Mouse (Mus musculus) MEL (cell line): ENCODE measurements around the gene Izumo4. TPM values are rescaled to one million over a fixed set of nuclear protein-coding genes. Genes with fewer than 3 reads are reported as not detected.

Source experiments
- DNase-seq: peaks from one replicate; pipeline ENCODE4 v3.0.0; 2011; ENCODE audit warnings: low read depth, low spot score
- H3K27ac ChIP-seq: 2 replicates; pipeline ENCODE4 v1.5.1; 2012; ENCODE audit warnings: low read depth, mild to moderate bottlenecking, control low read depth, low read length, moderate library complexity; ENCODE audit not compliant: control insufficient read depth
- H3K27me3 ChIP-seq, 2 experiments: fragments of 150-350 bp in 1 of 2; sonication (generic) in 1 of 2; 2 replicates each; pipeline ENCODE4 v1.6.1; 2012; ENCODE audit warnings: low read length in 2 of 2, mild to moderate bottlenecking in 2 of 2, improper control_type of control experiment in 1 of 2, moderate library complexity in 1 of 2; ENCODE audit not compliant: insufficient read depth in 2 of 2, control insufficient read depth in 1 of 2
- H3K36me3 ChIP-seq, 2 experiments: 2 replicates each; pipeline ENCODE4 v1.6.1; 2012 to 2014; ENCODE audit warnings: low read length in 2 of 2, improper control_type of control experiment in 1 of 2, inconsistent platforms in 1 of 2, mild to moderate bottlenecking in 1 of 2; ENCODE audit not compliant: insufficient read depth in 2 of 2, control insufficient read depth in 1 of 2
- H3K4me1 ChIP-seq, 2 experiments: fragments of 150-350 bp in 1 of 2; sonication (generic) in 1 of 2; 2 replicates each; pipeline ENCODE4 v1.6.1; 2012; ENCODE audit warnings: low read length in 2 of 2, improper control_type of control experiment in 1 of 2, mild to moderate bottlenecking in 1 of 2; ENCODE audit not compliant: insufficient read depth in 2 of 2, control insufficient read depth in 1 of 2
- H3K4me3 ChIP-seq, 2 experiments: fragments of 150-350 bp in 1 of 2; sonication (generic) in 1 of 2; 2 replicates each; pipeline ENCODE4 v1.5.1; 2012; ENCODE audit warnings: low read depth in 2 of 2, low read length in 2 of 2, mild to moderate bottlenecking in 2 of 2, moderate library complexity in 2 of 2, control low read depth in 1 of 2, improper control_type of control experiment in 1 of 2; ENCODE audit not compliant: control insufficient read depth in 1 of 2, insufficient read depth in 1 of 2
- H3K79me2 ChIP-seq: 2 replicates; pipeline ENCODE4 v1.6.1; 2012; ENCODE audit warnings: mild to moderate bottlenecking, low read length, moderate library complexity; ENCODE audit not compliant: control insufficient read depth, poor library complexity, insufficient read depth
- H3K9ac ChIP-seq: 2 replicates; pipeline ENCODE4 v1.6.1; 2012; ENCODE audit warnings: low read depth, mild to moderate bottlenecking, control low read depth, low read length, moderate library complexity; ENCODE audit not compliant: control insufficient read depth, poor library complexity, severe bottlenecking
- H3K9me3 ChIP-seq: fragments of 150-350 bp; sonication (generic); replicated peaks from 2 replicates; pipeline ENCODE4 v1.6.1; 2012; ENCODE audit warnings: mild to moderate bottlenecking, low read length, improper control_type of control experiment, moderate library complexity; ENCODE audit not compliant: insufficient read depth
- BHLHE40 ChIP-seq: IDR thresholded peaks from 2 replicates; pipeline ENCODE4 v1.6.1; 2012; ENCODE audit warnings: low read depth, mild to moderate bottlenecking, inconsistent platforms, low read length, improper control_type of control experiment, borderline replicate concordance
- CHD1 ChIP-seq: IDR thresholded peaks from 2 replicates; pipeline ENCODE4 v1.6.1; 2012; ENCODE audit warnings: low read depth, mild to moderate bottlenecking, inconsistent platforms, low read length, improper control_type of control experiment
- CHD2 ChIP-seq: IDR thresholded peaks from 2 replicates; pipeline ENCODE4 v1.6.1; 2011; ENCODE audit warnings: low read length, improper control_type of control experiment
- E2F4 ChIP-seq: IDR thresholded peaks from 2 replicates; pipeline ENCODE4 v1.6.1; 2011; ENCODE audit warnings: low read depth, low read length, improper control_type of control experiment, borderline replicate concordance
- ELF1 ChIP-seq: IDR thresholded peaks from 2 replicates; pipeline ENCODE4 v1.6.1; 2014; ENCODE audit warnings: low read depth, mild to moderate bottlenecking, inconsistent platforms, low read length, improper control_type of control experiment, moderate library complexity
- ETS1 ChIP-seq: IDR thresholded peaks from 2 replicates; pipeline ENCODE4 v1.6.1; 2012; ENCODE audit warnings: low read depth, mild to moderate bottlenecking, inconsistent platforms, low read length, improper control_type of control experiment, moderate library complexity
- GABPA ChIP-seq: IDR thresholded peaks from 2 replicates; pipeline ENCODE4 v1.6.1; 2012; ENCODE audit warnings: low read depth, mild to moderate bottlenecking, inconsistent platforms, low read length, improper control_type of control experiment, moderate library complexity
- HCFC1 ChIP-seq: IDR thresholded peaks from 2 replicates; pipeline ENCODE4 v1.6.1; 2012; ENCODE audit warnings: low read depth, mild to moderate bottlenecking, inconsistent platforms, low read length, improper control_type of control experiment, moderate library complexity
- JUND ChIP-seq: IDR thresholded peaks from 2 replicates; pipeline ENCODE4 v1.6.1; 2011; ENCODE audit warnings: low read depth, mild to moderate bottlenecking, improper control_type of control experiment, low read length
- KAT2A ChIP-seq: conservative IDR thresholded peaks from 2 replicates; pipeline ENCODE4 v1.6.1; 2012; ENCODE audit warnings: low read depth, low read length, improper control_type of control experiment, inconsistent platforms
- MAFK ChIP-seq: IDR thresholded peaks from 2 replicates; pipeline ENCODE4 v1.6.1; 2011; ENCODE audit warnings: low read depth, mild to moderate bottlenecking, low read length, improper control_type of control experiment, borderline replicate concordance
- MAX ChIP-seq: IDR thresholded peaks from 2 replicates; pipeline ENCODE4 v1.6.1; 2011; ENCODE audit warnings: low read length, improper control_type of control experiment
- MAZ ChIP-seq: IDR thresholded peaks from 2 replicates; pipeline ENCODE4 v1.6.1; 2012; ENCODE audit warnings: low read depth, mild to moderate bottlenecking, inconsistent platforms, low read length, improper control_type of control experiment
- MEF2A ChIP-seq: IDR thresholded peaks from 2 replicates; pipeline ENCODE4 v1.6.1; 2014; ENCODE audit warnings: low read depth, mild to moderate bottlenecking, inconsistent platforms, low read length, improper control_type of control experiment; ENCODE audit not compliant: poor library complexity, insufficient replicate concordance, severe bottlenecking; ENCODE audit errors: extremely low read depth
- MXI1 ChIP-seq: IDR thresholded peaks from 2 replicates; pipeline ENCODE4 v1.6.1; 2011; ENCODE audit warnings: mild to moderate bottlenecking, low read depth, low read length, improper control_type of control experiment
- MYB ChIP-seq: IDR thresholded peaks from 2 replicates; pipeline ENCODE4 v1.6.1; 2011; ENCODE audit warnings: mild to moderate bottlenecking, low read depth, low read length, improper control_type of control experiment
- MYC ChIP-seq: IDR thresholded peaks from 2 replicates; pipeline ENCODE4 v1.6.1; 2011; ENCODE audit warnings: low read depth, mild to moderate bottlenecking, low read length, improper control_type of control experiment, moderate library complexity
- NELFE ChIP-seq: IDR thresholded peaks from 2 replicates; pipeline ENCODE4 v1.6.1; 2011; ENCODE audit warnings: low read depth, low read length, improper control_type of control experiment
- POLR2A ChIP-seq, 2 experiments: IDR thresholded peaks; 2 replicates each; pipeline ENCODE4 v1.6.1; 2011 to 2012; ENCODE audit warnings: low read length in 2 of 2, mild to moderate bottlenecking in 2 of 2, control low read depth in 1 of 2, improper control_type of control experiment in 1 of 2, low read depth in 1 of 2, moderate library complexity in 1 of 2; ENCODE audit not compliant: control insufficient read depth in 1 of 2, insufficient read depth in 1 of 2, poor library complexity in 1 of 2
- POLR2AphosphoS2 ChIP-seq: IDR thresholded peaks from 2 replicates; pipeline ENCODE4 v1.6.1; 2011; ENCODE audit warnings: low read length, improper control_type of control experiment
- POLR2AphosphoS5 ChIP-seq: IDR thresholded peaks from 2 replicates; pipeline ENCODE4 v1.6.1; 2012; ENCODE audit warnings: low read depth, borderline replicate concordance, mild to moderate bottlenecking, inconsistent platforms, low read length, moderate library complexity, mixed read lengths
- RAD21 ChIP-seq: IDR thresholded peaks from 2 replicates; pipeline ENCODE4 v1.6.1; 2011; ENCODE audit warnings: mild to moderate bottlenecking, low read depth, low read length, improper control_type of control experiment
- RCOR1 ChIP-seq: IDR thresholded peaks from 2 replicates; pipeline ENCODE4 v1.6.1; 2012; ENCODE audit warnings: low read depth, mild to moderate bottlenecking, inconsistent platforms, low read length, improper control_type of control experiment
- SIN3A ChIP-seq: IDR thresholded peaks from 2 replicates; pipeline ENCODE4 v1.6.1; 2012; ENCODE audit warnings: low read length, improper control_type of control experiment, inconsistent platforms
- SMC3 ChIP-seq: IDR thresholded peaks from 2 replicates; pipeline ENCODE4 v1.6.1; 2011; ENCODE audit warnings: low read depth, low read length, improper control_type of control experiment
- TCF12 ChIP-seq: IDR thresholded peaks from 2 replicates; pipeline ENCODE4 v1.6.1; 2014; ENCODE audit warnings: low read depth, mild to moderate bottlenecking, inconsistent platforms, low read length, improper control_type of control experiment, moderate library complexity
- UBTF ChIP-seq: IDR thresholded peaks from 2 replicates; pipeline ENCODE4 v1.6.1; 2012; ENCODE audit warnings: low read depth, mild to moderate bottlenecking, inconsistent platforms, low read length, improper control_type of control experiment, moderate library complexity, borderline replicate concordance; ENCODE audit not compliant: insufficient read depth
- USF1 ChIP-seq: IDR thresholded peaks from 2 replicates; pipeline ENCODE4 v1.6.1; 2014; ENCODE audit warnings: low read depth, mild to moderate bottlenecking, inconsistent platforms, low read length, improper control_type of control experiment, moderate library complexity
- ZC3H11A ChIP-seq: IDR thresholded peaks from 2 replicates; pipeline ENCODE4 v1.6.1; 2012; ENCODE audit warnings: low read depth, mild to moderate bottlenecking, inconsistent platforms, low read length, improper control_type of control experiment
- ZKSCAN1 ChIP-seq: IDR thresholded peaks from 2 replicates; pipeline ENCODE4 v1.6.1; 2012; ENCODE audit warnings: low read depth, mild to moderate bottlenecking, inconsistent platforms, low read length, improper control_type of control experiment, moderate library complexity
- ZMIZ1 ChIP-seq: IDR thresholded peaks from 2 replicates; pipeline ENCODE4 v1.6.1; 2012; ENCODE audit warnings: low read depth, mild to moderate bottlenecking, inconsistent platforms, low read length, improper control_type of control experiment, moderate library complexity
- ZNF384 ChIP-seq: IDR thresholded peaks from 2 replicates; pipeline ENCODE4 v1.6.1; 2012; ENCODE audit warnings: low read depth, mild to moderate bottlenecking, inconsistent platforms, low read length, improper control_type of control experiment
- polyA plus RNA-seq, 2 experiments: library from polyadenylated mRNA; stranded (reverse) in 1 of 2; unstranded in 1 of 2; fragments of >175 nt in 1 of 2; fragments of >200 nt in 1 of 2; gene quantifications; 2 replicates each; pipeline versions ENCODE4 v1.2.1 to v1.2.4; 2012; ENCODE audit warnings: low replicate concordance in 2 of 2, low read depth in 1 of 2; ENCODE audit not compliant: insufficient read length in 2 of 2, insufficient read depth in 1 of 2, missing spikeins in 1 of 2
- total RNA-seq: library from RNA; depleted of rRNA; stranded (reverse); fragments of 300-350 nt; gene quantifications from 2 replicates; pipeline ENCODE4 v1.2.3, GENCODE M21; 2012

The Izumo4 gene
- total and polyA plus RNA-seq, 3 experiments: 1.0 to 3.8 TPM; not detected in 1

DNA sequence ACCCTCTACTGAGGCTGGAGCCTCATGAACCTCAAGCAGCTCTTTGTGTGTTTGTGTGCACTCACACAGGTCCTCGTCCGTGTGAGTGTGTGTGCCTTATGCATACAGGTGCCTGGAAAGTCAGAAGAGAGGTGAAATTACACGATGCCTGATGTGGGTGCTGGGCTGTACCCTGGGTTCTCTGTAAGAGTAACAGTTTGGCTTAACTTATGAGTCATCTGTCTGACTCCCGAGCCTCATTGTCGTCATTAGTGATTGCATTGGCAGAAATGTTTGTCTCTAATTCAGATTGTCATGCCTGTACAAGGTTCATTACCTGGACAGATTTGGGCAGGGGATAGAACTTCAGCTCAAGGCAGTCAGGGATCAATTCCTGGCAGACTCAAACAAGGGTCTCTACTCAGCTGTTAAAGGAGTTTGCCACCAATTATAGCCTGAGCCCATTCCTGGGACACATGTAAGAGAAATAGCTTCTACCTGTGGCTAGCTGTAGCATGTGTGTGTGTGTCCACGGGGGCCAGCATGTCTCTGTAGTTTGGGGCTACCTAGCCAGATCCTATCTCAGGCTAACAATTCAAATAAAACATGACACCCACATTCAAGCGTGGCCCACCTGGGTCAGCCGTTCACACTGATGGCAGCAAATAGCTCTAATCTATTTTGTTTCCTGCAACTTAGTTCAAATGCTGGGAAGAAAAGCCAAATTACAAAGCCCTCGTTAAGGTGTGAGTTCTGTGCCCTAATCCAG, 24.7 kb upstream of the Izumo4 start (continued):
- TF ChIP-seq MXI1: no peak
- no peak for TF ChIP-seq HCFC1
- TF ChIP-seq MYB: no peak
- TF ChIP-seq RCOR1: peak; percentile 34; the same call in 1 of the 2 replicates
- TF ChIP-seq TCF12: peak; percentile 26; the same call in 1 of the 2 replicates
- TF ChIP-seq MAFK: no peak
- no peak for TF ChIP-seq ZMIZ1
- no peak; the same call in 1 of the 2 replicates for TF ChIP-seq NELFE
- TF ChIP-seq ZNF384: no peak
- TF ChIP-seq SIN3A: 0 out of 2 replicates have a peak, but pooled peaks have one; percentile 25
- no peak; the same call in 1 of the 2 replicates for TF ChIP-seq ELF1
- TF ChIP-seq BHLHE40: 0 out of 2 replicates have a peak, but pooled peaks have one; percentile 8
- no peak for TF ChIP-seq RAD21
- no peak for TF ChIP-seq POLR2AphosphoS2

DNA sequence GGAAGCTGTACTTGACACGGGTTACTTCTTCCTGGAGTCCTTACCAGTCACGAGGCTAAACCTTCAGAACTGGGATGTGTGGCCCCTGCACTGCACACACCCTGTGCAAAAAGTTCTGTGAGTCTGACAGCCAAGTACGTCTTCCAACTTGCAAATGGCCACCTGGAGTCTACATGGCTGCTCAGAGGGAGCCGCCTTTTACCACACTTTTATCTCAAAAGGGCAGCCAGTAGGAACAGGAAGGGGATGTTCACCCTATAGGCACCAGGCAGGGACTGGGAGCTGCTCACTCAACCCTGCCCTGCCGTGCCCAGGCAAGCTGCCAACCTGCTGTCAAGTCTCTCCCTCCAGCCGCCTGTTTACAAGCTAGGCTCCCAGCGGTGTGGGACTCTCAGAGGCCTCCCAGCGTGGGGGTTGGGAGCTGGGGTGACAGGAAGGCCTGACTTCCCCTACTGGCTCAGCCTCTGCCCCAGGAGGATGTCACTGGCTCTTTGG, 24.0 kb upstream of the Izumo4 start, which contains the start of gene Mknk2:
Gene Mknk2 (minus strand): TSS at position 171 of the 495 bp plus-strand sequence.
- peaks cover 9 to 31% of the 10 kb centered on the region in 2 experiments for H3K4me1 ChIP-seq
- H3K9ac ChIP-seq: peak within 1 kb of the TSS; percentile 81
- peak within 1 kb of the TSS; percentile 67 to 76 for H3K4me3 ChIP-seq
- peaks cover 39% of the 10 kb centered on the region for H3K79me2 ChIP-seq
- no peaks in the 10 kb centered on the region for H3K9me3 ChIP-seq
- peak within 1 kb of the TSS; percentile 96 for H3K27ac ChIP-seq
- peaks cover 0 to 23% of the 10 kb centered on the region in 2 experiments; a peak in 2 of 4 replicates for H3K36me3 ChIP-seq
- peak; percentile 99 for DNase-seq
- no peaks in the 10 kb centered on the region for H3K27me3 ChIP-seq
- TF ChIP-seq UBTF (peak; percentile 72; the same call in 1 of the 2 replicates), JUND (no peak), MAZ (peak; percentile 91), POLR2AphosphoS2 (peak; percentile 96), MYC (peak; percentile 84), GABPA (peak; percentile 40; the same call in 1 of the 2 replicates), NELFE (peak; percentile 82), ZNF384 (no peak), CHD1 (no peak; the same call in 1 of the 2 replicates), HCFC1 (peak; percentile 75), RCOR1 (peak; percentile 78), POLR2AphosphoS5 (peak; percentile 91), ZKSCAN1 (no peak; the same call in 1 of the 2 replicates), BHLHE40 (peak; percentile 48), MEF2A (0 out of 2 replicates have a peak, but pooled peaks have one; percentile 18), MXI1 (peak; percentile 92; the same call in 1 of the 2 replicates), SMC3 (0 out of 2 replicates have a peak, but pooled peaks have one; percentile 25), E2F4 (no peak), TCF12 (peak; percentile 96), ZC3H11A (peak; percentile 20; the same call in 1 of the 2 replicates), KAT2A (no peak; the same call in 1 of the 2 replicates), MAX (peak; percentile 85), USF1 (peak; percentile 66), CHD2 (peak; percentile 80; the same call in 1 of the 2 replicates), POLR2A (IDR thresholded peaks at IDR 0.05; ENCODE audit: control insufficient read depth in 1 of 2, insufficient read depth in 1 of 2, low read depth in 1 of 2, low read length in 2 of 2, poor library complexity in 1 of 2) (peak; percentile 58 to 90; a peak in 3 of 4 replicates), ETS1 (peak; percentile 98)
